ENCODE assay signal across 9 mouse cellular contexts in genomic region chr3:138558529-138558928, GRCm38 (mm10). TPM values are rescaled to one million over a fixed set of nuclear protein-coding genes. Genes with fewer than 3 reads are reported as not detected.
DNase-seq lines count a peak whose midpoint lies in the region; ATAC-seq and TF ChIP-seq lines count a peak whose summit lies in the region.
"Had no signal": no experiment of that assay in that cellular context is flagged by ENCODE, and none has a peak within 500 bp of the region (broad histone marks: within the 10 kb centered on the region; RNA-seq: fewer than 3 reads in every experiment).

No protein-coding gene starts in this region.

- H3K9ac ChIP-seq in forebrain, embryonic 11.5 days (ENCODE audit: low read length) = no peak overlapping the region
- H3K9ac ChIP-seq in midbrain, embryonic 11.5 days (ENCODE audit: low read length) = no peak overlapping the region
- no peak overlapping the region for H3K9ac ChIP-seq in intestine, postnatal 0 days (ENCODE audit: low read depth, low read length)
- H3K9ac ChIP-seq: lung, embryonic 15.5 days had no signal

- H3K27ac ChIP-seq in forebrain, embryonic 11.5 days (ENCODE audit: low read depth, low read length) = no peak overlapping the region
- no peak overlapping the region for H3K27ac ChIP-seq in forebrain, embryonic 10.5 days
- H3K27ac ChIP-seq in midbrain, embryonic 11.5 days (ENCODE audit: low read depth, low read length) = no peak overlapping the region
- no peak overlapping the region for H3K27ac ChIP-seq in midbrain, embryonic 10.5 days (replicated peaks)
- no peak overlapping the region for H3K27ac ChIP-seq in intestine, postnatal 0 days (ENCODE audit: low read depth, low read length)
- H3K27ac ChIP-seq: lung, embryonic 15.5 days had no signal

- no peak overlapping the region for H3K4me3 ChIP-seq in forebrain, embryonic 11.5 days (ENCODE audit: low read depth, low read length)
- H3K4me3 ChIP-seq in forebrain, embryonic 10.5 days = no peak overlapping the region
- no peak overlapping the region for H3K4me3 ChIP-seq in midbrain, embryonic 11.5 days (ENCODE audit: low read depth, low read length)
- H3K4me3 ChIP-seq in midbrain, embryonic 10.5 days = no peak overlapping the region
- no peak overlapping the region for H3K4me3 ChIP-seq in intestine, postnatal 0 days (ENCODE audit: low read depth, low read length)
- H3K4me3 ChIP-seq: lung, embryonic 15.5 days had no signal

- no peak overlapping the region for H3K4me2 ChIP-seq in forebrain, embryonic 11.5 days (ENCODE audit: low read depth, low read length, severe bottlenecking)
- no peak overlapping the region for H3K4me2 ChIP-seq in midbrain, embryonic 11.5 days
- H3K4me2 ChIP-seq in intestine, postnatal 0 days (replicated peaks; ENCODE audit: low read depth) = no peak overlapping the region
- H3K4me2 ChIP-seq: lung, embryonic 15.5 days had no signal

- peak; percentile 50 for DNase-seq in forebrain, embryonic 11.5 days (ENCODE audit: low spot score)
- DNase-seq in forebrain, embryonic 10.5 days (ENCODE audit: extremely low spot score, low spot score) = no peak
- DNase-seq in midbrain, embryonic 11.5 days (ENCODE audit: low spot score, missing footprints) = no peak
- no peak for DNase-seq in midbrain, embryonic 10.5 days (ENCODE audit: low spot score)
- DNase-seq in retina, postnatal 1 day = peak; percentile 47
- DNase-seq in layer of hippocampus, adult 18-20 months (ENCODE audit: low spot score in 2 of 2) = no peak
- no peak for DNase-seq in right cerebral cortex, postnatal 10 days (ENCODE audit: low spot score in 2 of 2)

- WGBS in forebrain, embryonic 11.5 days = 69% methylated on average over 4 of the region's 4 CpGs
- WGBS in forebrain, embryonic 10.5 days = 74% methylated on average over 4 of the region's 4 CpGs
- WGBS in midbrain, embryonic 11.5 days = 64% methylated on average over 4 of the region's 4 CpGs
- 80% methylated on average over 4 of the region's 4 CpGs for WGBS in midbrain, embryonic 10.5 days
- 66% methylated on average over 4 of the region's 4 CpGs for WGBS in intestine, postnatal 0 days

- ATAC-seq in forebrain, embryonic 11.5 days (replicated peaks; ENCODE audit: low FRiP score) = peak; percentile 49
- peak; percentile 38 for ATAC-seq in midbrain, embryonic 11.5 days (ENCODE audit: low FRiP score)
- ATAC-seq in intestine, postnatal 0 days = no peak

- H3K36me3 ChIP-seq in forebrain, embryonic 11.5 days (ENCODE audit: control insufficient read depth, insufficient read depth, low read length) = no peaks in the 10 kb centered on the region; the same call in 1 of the 2 replicates
- H3K36me3 ChIP-seq in forebrain, embryonic 10.5 days (replicated peaks) = peaks cover 80% of the 10 kb centered on the region
- peaks cover 4% of the 10 kb centered on the region; the same call in 1 of the 2 replicates for H3K36me3 ChIP-seq in midbrain, embryonic 11.5 days (ENCODE audit: control insufficient read depth, insufficient read depth, low read length)
- H3K36me3 ChIP-seq in midbrain, embryonic 10.5 days = peaks cover 79% of the 10 kb centered on the region
- H3K36me3 ChIP-seq in intestine, postnatal 0 days (ENCODE audit: control insufficient read depth, insufficient read depth) = peaks cover 25% of the 10 kb centered on the region

- no peaks in the 10 kb centered on the region for H3K27me3 ChIP-seq in forebrain, embryonic 11.5 days (ENCODE audit: control insufficient read depth, insufficient read depth, low read length)
- no peaks in the 10 kb centered on the region for H3K27me3 ChIP-seq in forebrain, embryonic 10.5 days (ENCODE audit: poor library complexity, severe bottlenecking)
- no peaks in the 10 kb centered on the region for H3K27me3 ChIP-seq in midbrain, embryonic 11.5 days (ENCODE audit: control insufficient read depth, insufficient read depth, low read length)
- H3K27me3 ChIP-seq in midbrain, embryonic 10.5 days (ENCODE audit: low read depth, poor library complexity, severe bottlenecking) = no peaks in the 10 kb centered on the region
- H3K27me3 ChIP-seq in intestine, postnatal 0 days (replicated peaks; ENCODE audit: control insufficient read depth, insufficient read depth, low read length) = no peaks in the 10 kb centered on the region
- H3K27me3 ChIP-seq: lung, embryonic 15.5 days had no signal

- no peaks in the 10 kb centered on the region for H3K9me3 ChIP-seq in forebrain, embryonic 11.5 days (ENCODE audit: control insufficient read depth, low read length)
- no peaks in the 10 kb centered on the region for H3K9me3 ChIP-seq in forebrain, embryonic 10.5 days
- no peaks in the 10 kb centered on the region for H3K9me3 ChIP-seq in midbrain, embryonic 11.5 days (ENCODE audit: control insufficient read depth, low read length)
- H3K9me3 ChIP-seq in midbrain, embryonic 10.5 days (replicated peaks) = no peaks in the 10 kb centered on the region
- H3K9me3 ChIP-seq in intestine, postnatal 0 days (ENCODE audit: control insufficient read depth) = no peaks in the 10 kb centered on the region
- H3K9me3 ChIP-seq: lung, embryonic 15.5 days had no signal

- H3K4me1 ChIP-seq in forebrain, embryonic 11.5 days (replicated peaks; ENCODE audit: control insufficient read depth, insufficient read depth, low read length) = no peaks in the 10 kb centered on the region
- peaks cover 6% of the 10 kb centered on the region for H3K4me1 ChIP-seq in forebrain, embryonic 10.5 days
- H3K4me1 ChIP-seq in midbrain, embryonic 11.5 days (ENCODE audit: control insufficient read depth, insufficient read depth, low read length) = no peaks in the 10 kb centered on the region
- peaks cover 13% of the 10 kb centered on the region for H3K4me1 ChIP-seq in midbrain, embryonic 10.5 days
- 0 out of 2 replicates have a peak, but pooled peaks cover 2% of the 10 kb centered on the region for H3K4me1 ChIP-seq in intestine, postnatal 0 days (replicated peaks; ENCODE audit: control insufficient read depth, insufficient read depth, low read length)

- TF ChIP-seq CTCF in intestine, postnatal 0 days (IDR thresholded peaks at IDR 0.05; ENCODE audit: low read depth) = peak; percentile 66

RNA-seq across cellular contexts. Expression of gene Eif4e, which starts 32.5 kb away (rescaled TPM):
- polyA plus RNA-seq in forebrain, embryonic 11.5 days (2014; fragmentation: Nextera tagmentation; extraction: Ambion mirVana) = 483 and 500 TPM in 2 replicates
- 546 and 574 TPM in 2 replicates for polyA plus RNA-seq in forebrain, embryonic 10.5 days (2016; fragmentation: Nextera tagmentation; extraction: Ambion mirVana)
- polyA plus RNA-seq in midbrain, embryonic 11.5 days (2014; fragmentation: Nextera tagmentation; extraction: Ambion mirVana) = 493 and 516 TPM in 2 replicates
- polyA plus RNA-seq in midbrain, embryonic 10.5 days (2016; fragmentation: Nextera tagmentation; extraction: Ambion mirVana) = 482 and 499 TPM in 2 replicates
- polyA plus RNA-seq in intestine, postnatal 0 days (2015; fragmentation: Nextera tagmentation; extraction: Ambion mirVana) = 126 and 134 TPM in 2 replicates
- 100 to 1,000 TPM; 191 to 202 TPM for total RNA-seq in layer of hippocampus, adult 18-20 months (2021)

Comparison
In these comparisons a context has a peak if more than half of its experiments do, and no peak if none do; other contexts are left out.
1. DNase-seq: peak in forebrain, embryonic 11.5 days (single experiment) and retina, postnatal 1 day (single experiment); none in forebrain, embryonic 10.5 days (single experiment), midbrain, embryonic 11.5 days (single experiment), midbrain, embryonic 10.5 days (single experiment), layer of hippocampus, adult 18-20 months (0 of 2) and right cerebral cortex, postnatal 10 days (0 of 2).